Mouse (Mus musculus): ENCODE measurements around the gene Shq1. TPM values are rescaled to one million over a fixed set of nuclear protein-coding genes. Genes with fewer than 3 reads are reported as not detected.

Shq1 gene
- polyA plus RNA-seq, 1 experiment from 2014 or later: 9.6 TPM

DNA sequence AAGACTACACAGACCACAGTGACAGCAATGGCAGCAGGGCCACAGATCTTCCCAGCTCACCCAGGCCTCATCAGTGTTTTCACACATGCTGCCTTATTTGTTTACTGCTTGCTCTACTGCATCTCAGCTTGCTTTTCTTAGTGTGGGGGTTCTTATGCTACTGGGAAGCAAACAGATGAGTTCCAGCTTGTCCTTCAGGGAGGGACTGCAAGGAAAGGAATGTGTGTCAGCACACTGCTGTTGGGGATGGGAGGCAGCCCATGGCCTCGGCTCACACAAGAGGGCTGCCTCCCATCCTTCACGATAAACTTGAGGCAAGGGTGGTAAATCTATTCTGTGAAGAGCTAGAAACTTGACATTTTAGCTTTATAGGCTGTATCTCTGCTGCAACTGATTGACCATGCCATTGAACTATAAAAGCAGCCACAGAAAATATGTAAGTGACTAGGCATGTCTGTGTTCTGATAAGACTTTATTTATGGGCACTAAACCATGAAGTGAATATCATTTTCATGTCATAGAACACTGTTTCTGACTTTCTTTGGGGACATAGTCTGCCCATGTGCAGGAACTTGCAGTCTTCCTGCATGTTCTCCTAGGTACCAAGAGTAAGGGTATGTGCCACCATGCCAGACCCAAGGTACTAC is 48.0 kb downstream of the Shq1 start:
- no peaks in the 10 kb centered on the region for H3K27me3 ChIP-seq (ENCODE audit: control insufficient read depth, insufficient read depth, low read length)
- ATAC-seq (ENCODE audit: low FRiP score, low TSS enrichment) (no peak), DNase-seq (no peak)
- H3K9me3 ChIP-seq (ENCODE audit: control insufficient read depth, low read length): no peaks in the 10 kb centered on the region
- H3K4me3 ChIP-seq (replicated peaks; ENCODE audit: low read depth, low read length): no peak overlapping the region
- WGBS: 76% methylated on average over 2 of the region's 2 CpGs
- no peak overlapping the region for H3K9ac ChIP-seq (replicated peaks; ENCODE audit: low read length)
- no peak overlapping the region for H3K27ac ChIP-seq (replicated peaks; ENCODE audit: low read depth, low read length)
- H3K4me2 ChIP-seq (ENCODE audit: low read length): no peak overlapping the region
- no peaks in the 10 kb centered on the region for H3K4me1 ChIP-seq (ENCODE audit: control insufficient read depth, insufficient read depth, low read length)
- no peaks in the 10 kb centered on the region for H3K36me3 ChIP-seq (ENCODE audit: control insufficient read depth, insufficient read depth, low read length)

DNA sequence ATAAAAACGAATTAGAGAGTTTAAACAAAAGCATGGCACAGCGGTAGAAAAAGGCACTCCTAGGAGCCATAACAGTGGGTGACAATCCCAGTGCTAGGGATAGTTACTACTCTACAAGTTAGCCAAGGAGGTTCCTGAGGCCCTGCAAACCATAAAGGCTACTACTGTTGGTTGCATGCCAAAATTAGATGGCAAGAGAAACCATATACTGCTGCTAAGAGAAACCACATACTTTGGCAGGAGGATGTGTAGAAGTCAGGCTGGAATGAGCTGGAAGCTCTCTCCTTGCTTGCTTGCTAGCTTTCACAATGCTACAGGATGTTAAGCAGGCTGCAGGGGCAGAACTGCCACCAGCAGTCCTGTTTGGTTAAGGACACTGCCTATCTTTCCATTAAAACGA is 50.5 kb downstream of the Shq1 start:
- Histone ChIP-seq H3K4me3 (replicated peaks; ENCODE audit: low read depth, low read length) (no peak overlapping the region), H3K9ac (replicated peaks; ENCODE audit: low read length) (no peak overlapping the region), H3K4me1 (ENCODE audit: control insufficient read depth, insufficient read depth, low read length) (no peaks in the 10 kb centered on the region), H3K27ac (replicated peaks; ENCODE audit: low read depth, low read length) (no peak overlapping the region), H3K27me3 (ENCODE audit: control insufficient read depth, insufficient read depth, low read length) (no peaks in the 10 kb centered on the region), H3K9me3 (ENCODE audit: control insufficient read depth, low read length) (no peaks in the 10 kb centered on the region), H3K36me3 (ENCODE audit: control insufficient read depth, insufficient read depth, low read length) (no peaks in the 10 kb centered on the region), H3K4me2 (ENCODE audit: low read length) (no peak overlapping the region)
- DNase-seq (no peak), ATAC-seq (ENCODE audit: low FRiP score, low TSS enrichment) (no peak)
- WGBS: 87% methylated on average over 3 of the region's 3 CpGs

DNA sequence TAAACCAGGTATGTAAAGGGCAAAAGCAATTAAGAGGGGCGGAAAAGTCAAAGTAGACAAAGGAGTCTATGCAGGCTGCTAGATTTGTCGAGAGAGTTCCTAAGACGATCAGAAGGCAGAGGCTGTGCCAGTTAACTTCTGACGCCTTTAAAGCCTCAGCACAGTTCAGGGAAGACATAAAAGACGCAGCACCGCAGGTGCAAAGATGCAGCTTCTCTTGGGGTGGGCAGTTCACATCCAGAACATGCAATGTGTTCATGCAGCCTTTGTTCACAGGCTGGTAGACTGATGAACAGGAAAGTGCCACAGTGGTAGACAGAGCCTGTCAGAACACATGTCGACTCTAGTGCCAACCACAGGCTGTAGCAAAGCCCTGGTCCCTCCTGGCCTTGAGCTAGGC is 51.6 kb downstream of the Shq1 start:
- Histone ChIP-seq H3K4me3 (replicated peaks; ENCODE audit: low read depth, low read length) (no peak overlapping the region), H3K27ac (replicated peaks; ENCODE audit: low read depth, low read length) (no peak overlapping the region), H3K4me1 (ENCODE audit: control insufficient read depth, insufficient read depth, low read length) (no peaks in the 10 kb centered on the region), H3K36me3 (ENCODE audit: control insufficient read depth, insufficient read depth, low read length) (no peaks in the 10 kb centered on the region), H3K27me3 (ENCODE audit: control insufficient read depth, insufficient read depth, low read length) (no peaks in the 10 kb centered on the region), H3K4me2 (ENCODE audit: low read length) (no peak overlapping the region), H3K9ac (replicated peaks; ENCODE audit: low read length) (no peak overlapping the region), H3K9me3 (ENCODE audit: control insufficient read depth, low read length) (no peaks in the 10 kb centered on the region)
- DNase-seq: no peak
- no peak for ATAC-seq (ENCODE audit: low FRiP score, low TSS enrichment)
- 96% methylated on average over 7 of the region's 7 CpGs for WGBS

DNA sequence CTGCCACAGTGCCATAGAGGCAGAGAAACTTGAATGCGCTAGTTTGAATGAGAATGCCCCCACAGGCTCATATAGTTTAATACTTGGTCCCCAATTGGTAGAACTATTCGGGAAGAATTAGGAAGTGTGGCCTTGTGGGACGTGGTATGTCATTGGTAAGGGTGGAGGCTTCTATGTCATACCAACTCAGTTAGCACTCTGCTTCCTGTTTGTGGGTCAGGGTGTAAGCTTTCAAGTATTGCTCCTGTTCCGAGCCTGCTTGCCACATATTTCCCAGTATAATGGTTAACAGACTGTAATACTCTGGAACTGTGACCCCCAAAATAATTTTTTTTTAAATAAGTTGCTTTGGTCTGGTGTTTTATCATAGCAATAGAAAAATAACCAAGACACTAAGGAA is 54.8 kb downstream of the Shq1 start:
- H3K4me3 ChIP-seq (replicated peaks; ENCODE audit: low read depth, low read length): no peak overlapping the region
- H3K4me2 ChIP-seq (ENCODE audit: low read length): no peak overlapping the region
- no peaks in the 10 kb centered on the region for H3K27me3 ChIP-seq (ENCODE audit: control insufficient read depth, insufficient read depth, low read length)
- H3K4me1 ChIP-seq (ENCODE audit: control insufficient read depth, insufficient read depth, low read length): peaks cover 8% of the 10 kb centered on the region; the same call in 1 of the 2 replicates
- no peak overlapping the region for H3K27ac ChIP-seq (replicated peaks; ENCODE audit: low read depth, low read length)
- DNase-seq (no peak), ATAC-seq (ENCODE audit: low FRiP score, low TSS enrichment) (no peak)
- no peaks in the 10 kb centered on the region for H3K9me3 ChIP-seq (ENCODE audit: control insufficient read depth, low read length)
- H3K36me3 ChIP-seq (ENCODE audit: control insufficient read depth, insufficient read depth, low read length): no peaks in the 10 kb centered on the region
- H3K9ac ChIP-seq (replicated peaks; ENCODE audit: low read length): no peak overlapping the region
- 95% methylated on average over 4 of the region's 4 CpGs for WGBS

DNA sequence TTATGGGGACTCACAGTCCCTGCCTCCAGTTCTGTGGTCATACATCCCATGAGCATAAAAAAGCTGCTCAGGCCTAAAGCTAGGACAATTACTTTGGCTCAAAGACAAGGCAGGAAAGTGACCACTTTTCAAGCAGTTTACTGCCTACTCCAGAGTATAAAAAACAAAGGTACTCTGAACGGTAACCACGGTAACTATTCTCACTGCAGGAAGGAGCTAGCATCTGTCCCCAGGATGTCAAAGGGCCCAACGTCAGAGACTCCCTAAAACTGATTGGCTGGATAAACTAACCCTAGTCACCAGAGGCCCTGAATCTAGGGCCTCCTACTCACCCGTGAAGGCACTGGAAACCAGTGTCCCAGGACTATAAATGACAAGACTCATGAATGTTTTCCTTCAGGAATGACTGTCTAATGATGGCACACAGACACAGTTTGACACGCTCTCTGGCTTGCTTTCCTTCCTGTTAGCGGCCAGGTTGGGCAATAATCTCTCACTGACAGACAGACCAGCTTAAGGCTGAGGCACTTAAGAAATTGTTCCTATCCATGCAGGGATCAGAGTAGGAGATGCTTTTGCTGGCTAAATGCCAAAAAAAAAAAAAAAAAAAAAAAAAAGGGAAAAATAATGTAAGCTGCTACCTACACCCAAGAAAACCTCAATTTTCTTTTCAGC is 57.2 kb downstream of the Shq1 start:
- no peak overlapping the region for H3K4me3 ChIP-seq (replicated peaks; ENCODE audit: low read depth, low read length)
- DNase-seq (peak; percentile 28), ATAC-seq (ENCODE audit: low FRiP score, low TSS enrichment) (no peak)
- H3K9ac ChIP-seq (replicated peaks; ENCODE audit: low read length): no peak overlapping the region
- H3K9me3 ChIP-seq (ENCODE audit: control insufficient read depth, low read length): no peaks in the 10 kb centered on the region
- H3K27ac ChIP-seq (replicated peaks; ENCODE audit: low read depth, low read length): no peak overlapping the region
- H3K27me3 ChIP-seq (ENCODE audit: control insufficient read depth, insufficient read depth, low read length): no peaks in the 10 kb centered on the region
- 47% methylated on average over 6 of the region's 6 CpGs for WGBS
- H3K4me1 ChIP-seq (ENCODE audit: control insufficient read depth, insufficient read depth, low read length): peaks cover 8% of the 10 kb centered on the region; the same call in 1 of the 2 replicates
- H3K4me2 ChIP-seq (ENCODE audit: low read length): no peak overlapping the region
- H3K36me3 ChIP-seq (ENCODE audit: control insufficient read depth, insufficient read depth, low read length): no peaks in the 10 kb centered on the region

DNA sequence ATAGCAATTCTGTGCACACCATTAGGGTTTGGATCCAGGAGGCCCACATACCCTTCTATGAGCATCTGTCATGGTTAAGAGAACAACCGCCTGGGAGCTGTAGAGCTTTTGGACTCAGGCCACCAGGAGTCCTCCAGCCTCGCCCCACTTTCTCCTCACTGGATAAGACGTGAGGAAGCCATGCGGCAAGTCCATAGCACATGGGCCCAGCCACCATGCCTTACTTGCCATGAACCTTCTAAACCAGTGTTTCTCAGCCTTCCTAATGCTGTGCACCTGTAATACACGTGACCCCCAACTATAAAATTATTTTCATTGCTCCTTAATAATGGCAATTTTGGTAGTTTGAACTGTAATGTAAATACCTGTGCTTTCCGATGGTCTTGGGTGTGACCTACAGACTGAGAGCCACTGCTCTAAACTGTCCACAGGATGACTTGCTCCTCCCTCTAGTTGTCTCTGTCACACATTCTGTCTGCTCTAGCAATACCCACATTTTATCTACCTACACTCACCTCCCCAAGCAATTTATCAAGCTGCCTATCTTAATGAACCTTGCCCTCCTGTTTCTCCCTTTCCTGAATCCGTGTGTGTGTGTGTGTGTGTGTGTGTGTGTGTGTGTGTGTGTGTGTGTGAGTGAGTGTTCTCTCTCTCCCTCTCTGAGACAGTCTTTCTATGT is 59.9 kb downstream of the Shq1 start:
- WGBS: 95% methylated on average over 7 of the region's 7 CpGs
- no peak overlapping the region for H3K4me2 ChIP-seq (ENCODE audit: low read length)
- H3K4me3 ChIP-seq (replicated peaks; ENCODE audit: low read depth, low read length): no peak overlapping the region
- DNase-seq: no peak
- no peak for ATAC-seq (ENCODE audit: low FRiP score, low TSS enrichment)
- H3K9ac ChIP-seq (replicated peaks; ENCODE audit: low read length): no peak overlapping the region
- H3K9me3 ChIP-seq (ENCODE audit: control insufficient read depth, low read length): no peaks in the 10 kb centered on the region
- no peak overlapping the region for H3K27ac ChIP-seq (replicated peaks; ENCODE audit: low read depth, low read length)
- peaks cover 8% of the 10 kb centered on the region; the same call in 1 of the 2 replicates for H3K4me1 ChIP-seq (ENCODE audit: control insufficient read depth, insufficient read depth, low read length)
- no peaks in the 10 kb centered on the region for H3K36me3 ChIP-seq (ENCODE audit: control insufficient read depth, insufficient read depth, low read length)
- H3K27me3 ChIP-seq (ENCODE audit: control insufficient read depth, insufficient read depth, low read length): no peaks in the 10 kb centered on the region

DNA sequence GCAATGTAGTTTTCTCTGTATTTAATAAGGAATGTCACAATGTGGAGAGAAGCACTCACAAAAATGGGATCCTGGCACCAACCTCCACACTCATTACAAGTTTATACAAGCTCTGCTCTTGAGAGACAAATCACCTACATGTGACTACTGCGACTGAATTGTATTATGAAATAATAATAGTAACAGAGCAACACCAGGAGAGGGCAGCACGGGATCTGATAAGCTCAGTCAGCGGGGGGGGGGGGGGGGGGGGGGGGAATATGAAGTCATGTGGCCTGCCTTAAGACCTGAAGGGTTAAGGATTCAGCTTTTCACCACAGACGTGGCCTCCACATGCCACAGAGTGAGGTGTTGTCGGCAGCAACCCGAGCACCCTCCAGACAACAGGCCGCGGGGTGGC is 60.8 kb downstream of the Shq1 start:
- Histone ChIP-seq H3K27ac (replicated peaks; ENCODE audit: low read depth, low read length) (no peak overlapping the region), H3K4me1 (ENCODE audit: control insufficient read depth, insufficient read depth, low read length) (peaks cover 8% of the 10 kb centered on the region; the same call in 1 of the 2 replicates), H3K9ac (replicated peaks; ENCODE audit: low read length) (no peak overlapping the region), H3K36me3 (ENCODE audit: control insufficient read depth, insufficient read depth, low read length) (no peaks in the 10 kb centered on the region), H3K4me3 (replicated peaks; ENCODE audit: low read depth, low read length) (no peak overlapping the region), H3K27me3 (ENCODE audit: control insufficient read depth, insufficient read depth, low read length) (no peaks in the 10 kb centered on the region), H3K9me3 (ENCODE audit: control insufficient read depth, low read length) (no peaks in the 10 kb centered on the region), H3K4me2 (ENCODE audit: low read length) (no peak overlapping the region)
- 81% methylated on average over 7 of the region's 8 CpGs for WGBS
- ATAC-seq (ENCODE audit: low FRiP score, low TSS enrichment) (no peak), DNase-seq (peak; percentile 20)

DNA sequence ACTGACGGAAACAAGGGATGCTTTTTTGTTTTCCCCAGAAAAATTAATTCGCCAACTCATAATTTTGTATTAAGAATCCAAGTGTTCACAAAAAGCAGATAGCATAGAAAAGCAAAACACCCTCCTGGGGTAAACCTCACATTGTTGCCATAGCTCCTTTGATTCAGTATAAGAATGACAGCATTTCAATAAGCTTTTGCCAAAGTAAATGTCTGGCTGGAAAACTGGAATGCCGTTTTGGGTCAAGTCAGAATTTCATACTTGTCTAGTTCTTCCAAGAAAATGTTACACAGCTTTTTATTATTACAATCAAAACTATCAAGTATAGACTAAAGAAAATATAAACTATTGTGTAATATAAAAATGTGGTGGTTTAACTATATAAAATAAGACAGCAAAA is 61.7 kb downstream of the Shq1 start:
- H3K27me3 ChIP-seq (ENCODE audit: control insufficient read depth, insufficient read depth, low read length): no peaks in the 10 kb centered on the region
- H3K27ac ChIP-seq (replicated peaks; ENCODE audit: low read depth, low read length): no peak overlapping the region
- 71% methylated on average over 3 of the region's 3 CpGs for WGBS
- no peaks in the 10 kb centered on the region for H3K9me3 ChIP-seq (ENCODE audit: control insufficient read depth, low read length)
- no peak for ATAC-seq (ENCODE audit: low FRiP score, low TSS enrichment)
- H3K9ac ChIP-seq (replicated peaks; ENCODE audit: low read length): no peak overlapping the region
- DNase-seq: no peak
- peaks cover 8% of the 10 kb centered on the region; the same call in 1 of the 2 replicates for H3K4me1 ChIP-seq (ENCODE audit: control insufficient read depth, insufficient read depth, low read length)
- H3K4me2 ChIP-seq (ENCODE audit: low read length): no peak overlapping the region
- H3K36me3 ChIP-seq (ENCODE audit: control insufficient read depth, insufficient read depth, low read length): no peaks in the 10 kb centered on the region
- H3K4me3 ChIP-seq (replicated peaks; ENCODE audit: low read depth, low read length): no peak overlapping the region

Measured in midbrain, embryonic 14.5 days (tissue).